In the genomic region with DNA sequence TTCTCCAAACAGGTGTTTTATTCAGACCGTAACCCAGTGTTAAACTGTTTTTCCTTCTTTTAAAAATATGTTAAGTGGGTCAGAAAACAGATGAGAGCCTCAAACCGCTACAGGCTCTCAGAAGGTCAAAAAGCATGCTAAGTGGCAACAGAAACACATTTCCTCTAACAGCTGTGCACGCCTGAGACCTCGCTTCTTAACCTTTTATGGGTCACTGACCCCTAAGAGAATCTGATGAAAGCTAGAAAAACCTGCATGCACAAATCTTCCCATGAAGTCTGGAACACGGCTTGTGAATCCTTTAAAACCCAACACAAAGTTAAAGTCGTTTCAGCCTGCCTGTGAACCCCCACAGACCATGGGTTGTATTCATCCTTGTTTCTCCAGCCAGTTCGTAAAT, we compare ENCODE assay signal across 26 mouse cellular contexts. TPM values are rescaled to one million over a fixed set of nuclear protein-coding genes. Genes with fewer than 3 reads are reported as not detected.
DNase-seq lines count a peak whose midpoint lies in the region; ATAC-seq lines count a peak whose summit lies in the region.
"Had no signal": no experiment of that assay in that cellular context is flagged by ENCODE, and none has a peak within 500 bp of the region (broad histone marks: within the 10 kb centered on the region; RNA-seq: fewer than 3 reads in every experiment).

No protein-coding gene starts in this region.

- H3K4me1 ChIP-seq in heart, embryonic 11.5 days (ENCODE audit: control insufficient read depth, insufficient read depth, low read length) = peaks cover 22% of the 10 kb centered on the region

- no peak overlapping the region for H3K9ac ChIP-seq in heart, embryonic 11.5 days (ENCODE audit: low read depth, low read length)
- H3K9ac ChIP-seq: embryonic facial prominence, embryonic 12.5 days; forebrain, embryonic 13.5 days; forebrain, embryonic 15.5 days; forebrain, postnatal 0 days had no signal

- H3K27me3 ChIP-seq in heart, embryonic 11.5 days (ENCODE audit: control insufficient read depth, insufficient read depth, low read length) = no peaks in the 10 kb centered on the region
- H3K27me3 ChIP-seq: CH12.LX; forebrain, embryonic 15.5 days; Patski had no signal

- DNase-seq in embryo, embryonic 10 days (ENCODE audit: low spot score) = peak; percentile 67
- DNase-seq in embryo, embryonic 9.5 days (ENCODE audit: extremely low spot score) = no peak
- DNase-seq in heart, adult 11 months = peak; percentile 77
- DNase-seq in embryo, embryonic 10.5 days (ENCODE audit: low spot score) = peak; percentile 72
- peak; percentile 61 for DNase-seq in mesoderm, embryonic 11.5 days (ENCODE audit: low read depth, low spot score)
- DNase-seq in ovary, postnatal 10 days (ENCODE audit: low spot score) = no peak
- DNase-seq: adrenal gland, adult 8-10 months; adrenal gland, postnatal 14 days; adrenal gland, postnatal 36 days; B cell, adult 2 months; cerebellum, adult 11-12 months; cerebellum, adult 2 months; cerebellum, adult 9-10 months; cerebellum, postnatal 10 days; cerebellum, postnatal 25 days; forebrain, postnatal 0 days had no signal

- H3K9me3 ChIP-seq in heart, embryonic 11.5 days (replicated peaks; ENCODE audit: control insufficient read depth, low read length) = no peaks in the 10 kb centered on the region
- H3K9me3 ChIP-seq: embryonic facial prominence, embryonic 10.5 days; embryonic facial prominence, embryonic 12.5 days; forebrain, embryonic 13.5 days; forebrain, embryonic 15.5 days; G1E had no signal

- H3K4me3 ChIP-seq in heart, embryonic 11.5 days (ENCODE audit: low read depth, low read length) = no peak overlapping the region
- H3K4me3 ChIP-seq: embryonic facial prominence, embryonic 10.5 days; embryonic facial prominence, embryonic 12.5 days; forebrain, embryonic 13.5 days; forebrain, embryonic 15.5 days had no signal

- H3K4me2 ChIP-seq in heart, embryonic 11.5 days = no peak overlapping the region
- H3K4me2 ChIP-seq: embryonic facial prominence, embryonic 12.5 days; forebrain, embryonic 13.5 days; forebrain, embryonic 15.5 days had no signal

- WGBS in heart, embryonic 11.5 days (ENCODE audit: insufficient replicate concordance) = 64% methylated on average over 7 of the region's 7 CpGs

- no peak overlapping the region for H3K27ac ChIP-seq in heart, embryonic 11.5 days (ENCODE audit: low read depth, low read length)
- H3K27ac ChIP-seq: embryonic facial prominence, embryonic 10.5 days; embryonic facial prominence, embryonic 12.5 days; forebrain, embryonic 13.5 days; forebrain, embryonic 15.5 days had no signal

- H3K36me3 ChIP-seq in heart, embryonic 11.5 days (ENCODE audit: control insufficient read depth, insufficient read depth, low read length) = no peaks in the 10 kb centered on the region
- H3K36me3 ChIP-seq: embryonic facial prominence, embryonic 10.5 days; embryonic facial prominence, embryonic 12.5 days; forebrain, embryonic 15.5 days; G1E had no signal

- no peak for ATAC-seq in heart, embryonic 11.5 days (replicated peaks; ENCODE audit: insufficient number of reproducible peaks, low FRiP score, low TSS enrichment)
- ATAC-seq: activated CD4-positive, CD25-positive, alpha-beta regulatory T cell, adult 4 months; CD4-positive, CD25-positive, alpha-beta regulatory T cell, adult 4 months; forebrain, embryonic 13.5 days; forebrain, embryonic 15.5 days; forebrain, postnatal 0 days; Patski had no signal

RNA-seq across cellular contexts. Expression of a gene that starts 29.9 kb away (rescaled TPM):
- polyA plus RNA-seq in heart, embryonic 11.5 days (2014; fragmentation: Nextera tagmentation; extraction: Ambion mirVana) = 17.7 and 19.8 TPM in 2 replicates

Comparison
In these comparisons a context has a peak if more than half of its experiments do, and no peak if none do; other contexts are left out.
1. DNase-seq: peak in embryo, embryonic 10 days (single experiment), heart, adult 11 months (single experiment), embryo, embryonic 10.5 days (single experiment) and mesoderm, embryonic 11.5 days (single experiment); none in embryo, embryonic 9.5 days (single experiment) and ovary, postnatal 10 days (single experiment).